Mouse (Mus musculus) lung, adult 2 months (tissue): Measurements from ENCODE around the gene Ppp1r14a. TPM values are rescaled to one million over a fixed set of nuclear protein-coding genes. Genes with fewer than 3 reads are reported as not detected.

Source experiments
- DNase-seq: peaks from one replicate; pipeline ENCODE4 v3.0.0; 2022
- H3K4me1 ChIP-seq: fragments of 200-500 bp; 2 replicates; pipeline ENCODE4 v1.6.1; 2011; ENCODE audit warnings: low read length; ENCODE audit not compliant: control insufficient read depth, insufficient read depth
- H3K4me3 ChIP-seq: fragments of 200-500 bp; replicated peaks from 2 replicates; pipeline ENCODE3; 2011; ENCODE audit warnings: low read depth, mild to moderate bottlenecking, control low read depth, low read length; ENCODE audit errors: extremely low read depth
- CTCF ChIP-seq: fragments of 200-500 bp; IDR thresholded peaks from 2 replicates; pipeline ENCODE4 v1.5.1; 2011; ENCODE audit warnings: mild to moderate bottlenecking, low read length, control low read depth; ENCODE audit not compliant: insufficient read depth
- POLR2A ChIP-seq: fragments of 200-500 bp; IDR thresholded peaks from 2 replicates; pipeline ENCODE4 v1.6.1; 2011; ENCODE audit warnings: low read depth, mild to moderate bottlenecking, control low read depth, low read length, borderline replicate concordance; ENCODE audit errors: extremely low read depth
- WGBS: fragments of 180-500 bp; shearing (Covaris S2); methylation state at CpG from one replicate; pipeline ENCODE4 v1.1.7; 2018; 5-methylcytosine and 5-hydroxymethylcytosine counted together
- polyA plus RNA-seq: library from polyadenylated mRNA; depleted of rRNA; stranded (reverse); fragments of >200 nt; gene quantifications from 2 replicates; pipeline ENCODE4 v1.2.3, GENCODE M21; 2012; rRNA removed

Ppp1r14a gene
- polyA plus RNA-seq, 1 experiment, result 242 TPM

DNA sequence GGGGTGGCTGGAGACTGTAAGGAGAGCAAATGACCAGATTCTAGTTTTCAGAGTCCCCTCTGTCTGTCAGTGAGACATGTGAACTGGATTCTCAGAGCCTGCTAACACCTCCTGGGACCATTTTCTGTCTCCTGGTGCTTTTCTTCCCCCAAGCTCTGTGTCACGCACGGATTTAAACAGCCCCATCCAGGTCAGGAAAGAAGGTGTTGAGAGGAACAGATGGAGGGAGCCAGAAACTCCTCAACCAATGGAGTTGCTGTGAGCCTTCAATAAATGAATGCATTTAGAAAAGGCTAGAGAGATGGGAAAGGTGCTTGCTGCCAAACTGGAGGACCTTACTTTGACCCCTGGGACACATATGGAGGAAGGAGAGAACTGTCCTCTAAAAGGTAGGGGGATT is 48.7 kb downstream of the Ppp1r14a start:
- DNase-seq, result no peak
- TF ChIP-seq POLR2A (no peak), CTCF (no peak)
- Histone ChIP-seq H3K4me1 (no peaks in the 10 kb centered on the region), H3K4me3 (no peak overlapping the region)
- WGBS, result 94% methylated on average over 2 of the region's 2 CpGs

- Histone ChIP-seq H3K4me3 (no peak overlapping the region), H3K4me1 (no peaks in the 10 kb centered on the region)
- 77% methylated on average over 9 of the region's 9 CpGs for WGBS
- no peak for TF ChIP-seq CTCF
- TF ChIP-seq POLR2A, result no peak
- DNase-seq, result no peak
Observed at GRCm38 (mm10) chr7:29338351-29338919, 49.3 kb downstream of the Ppp1r14a start.

DNA sequence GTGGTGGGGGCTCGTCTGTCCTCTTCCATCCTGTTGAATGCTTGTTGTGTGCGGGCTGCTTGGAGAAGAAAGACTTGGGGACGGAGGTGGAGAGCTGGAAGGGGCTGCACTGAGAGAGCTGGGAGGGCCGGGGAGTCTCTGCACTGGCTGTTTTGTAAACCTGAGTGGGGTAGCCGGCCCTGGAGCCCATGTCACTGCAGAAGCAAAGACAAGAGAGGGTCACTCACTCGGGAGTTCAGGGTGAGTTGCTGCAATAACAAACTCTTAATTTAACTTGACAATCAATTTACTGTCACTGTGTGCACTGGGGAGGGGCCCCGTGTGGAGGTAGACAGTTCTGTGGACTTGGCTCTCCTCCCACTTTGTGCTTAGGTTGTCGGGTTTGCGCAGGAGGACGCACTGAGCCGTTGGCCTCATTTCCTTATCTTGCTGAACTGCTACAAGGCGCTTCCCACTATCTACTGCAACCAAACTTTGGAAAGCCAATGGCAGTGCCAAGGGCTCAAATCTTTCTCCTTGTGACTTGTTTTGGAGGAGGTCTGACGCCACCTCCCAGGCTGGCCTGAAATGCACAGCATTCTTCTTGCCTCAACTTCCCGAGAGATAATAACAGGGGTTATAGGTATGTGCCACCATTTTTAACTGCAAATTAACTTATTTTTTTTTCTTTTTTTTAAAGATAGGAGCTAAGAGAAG is 50.0 kb downstream of the Ppp1r14a start:
- TF ChIP-seq POLR2A (no peak), CTCF (no peak)
- 60% methylated on average over 14 of the region's 14 CpGs for WGBS
- Histone ChIP-seq H3K4me1 (no peaks in the 10 kb centered on the region), H3K4me3 (no peak overlapping the region)
- DNase-seq, result no peak

GRCm38 (mm10) chr7:29340247-29340646 is 51.1 kb downstream of the Ppp1r14a start:
- DNase-seq, result no peak
- whole genome bisulfite sequencing, result 89% methylated on average over 9 of the region's 9 CpGs
- no peak for TF ChIP-seq CTCF
- no peaks in the 10 kb centered on the region for H3K4me1 ChIP-seq
- no peak overlapping the region for H3K4me3 ChIP-seq

- Histone ChIP-seq H3K4me1 (no peaks in the 10 kb centered on the region), H3K4me3 (no peak overlapping the region)
- 92% methylated on average over 8 of the region's 8 CpGs for WGBS
- no peak for TF ChIP-seq POLR2A
- TF ChIP-seq CTCF, result no peak
- no peak for DNase-seq
Observed at GRCm38 (mm10) chr7:29340838-29341237, 51.7 kb downstream of the Ppp1r14a start.

DNA sequence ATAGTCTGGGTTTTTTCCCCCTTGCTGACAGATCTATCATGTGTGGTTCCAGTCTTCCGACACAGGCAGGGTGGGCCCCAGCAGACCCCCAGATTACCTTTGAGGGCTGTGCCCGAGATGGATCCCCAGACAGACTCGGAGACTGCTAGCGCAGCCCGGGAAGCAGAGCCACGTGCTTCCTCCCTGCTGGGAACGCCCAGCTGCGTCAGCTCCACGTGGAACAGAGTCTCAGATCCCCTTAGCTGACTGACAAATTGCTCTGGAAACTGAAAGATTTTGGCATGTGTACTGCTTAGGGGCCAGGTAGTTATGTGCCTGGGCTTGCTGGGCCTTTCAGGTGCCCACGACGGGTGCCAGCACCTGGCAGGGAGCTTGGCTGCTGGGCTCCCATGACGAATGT is 52.6 kb downstream of the Ppp1r14a start:
- Histone ChIP-seq H3K4me3 (no peak overlapping the region), H3K4me1 (no peaks in the 10 kb centered on the region)
- WGBS, result 72% methylated on average over 12 of the region's 12 CpGs
- TF ChIP-seq POLR2A (no peak), CTCF (no peak)
- DNase-seq, result no peak

GRCm38 (mm10) chr7:29342489-29343092 is 53.5 kb downstream of the Ppp1r14a start:
- 65% methylated on average over 8 of the region's 8 CpGs for WGBS
- DNase-seq, result no peak
- no peak for TF ChIP-seq CTCF
- TF ChIP-seq POLR2A, result no peak
- no peak overlapping the region for H3K4me3 ChIP-seq
- no peaks in the 10 kb centered on the region for H3K4me1 ChIP-seq

Other genes with a start within 250 kb of the Ppp1r14a start
- gene Ryr1, start 164.1 kb upstream of the Ppp1r14a start, polyA plus RNA-seq, result 0.10 and 10.9 TPM in 2 replicates
- gene Rasgrp4, start 154.5 kb upstream of the Ppp1r14a start, polyA plus RNA-seq, result 15.0 and 19.7 TPM in 2 replicates
- 46.0 and 47.7 TPM in 2 replicates for gene Fam98c, start 133.1 kb upstream of the Ppp1r14a start, polyA plus RNA-seq
- gene Ggn, start 119.1 kb upstream of the Ppp1r14a start, polyA plus RNA-seq, result 1.5 and 1.9 TPM in 2 replicates
- 3.9 and 5.8 TPM in 2 replicates for gene Spred3, start 118.9 kb upstream of the Ppp1r14a start, polyA plus RNA-seq
- gene Psmd8, start 108.6 kb upstream of the Ppp1r14a start, polyA plus RNA-seq, result 93.5 and 165 TPM in 2 replicates
- 3.4 and 3.9 TPM in 2 replicates for gene Catsperg1, start 75.3 kb upstream of the Ppp1r14a start, polyA plus RNA-seq
- gene Kcnk6, start 56.8 kb upstream of the Ppp1r14a start, polyA plus RNA-seq, result 30.6 and 41.5 TPM in 2 replicates
- 182 and 190 TPM in 2 replicates for gene Yif1b, start 51.0 kb upstream of the Ppp1r14a start, polyA plus RNA-seq
- 7.9 and 12.6 TPM in 2 replicates for gene 2200002D01Rik, start 40.8 kb upstream of the Ppp1r14a start, polyA plus RNA-seq
- gene Spint2, start 7.4 kb upstream of the Ppp1r14a start, polyA plus RNA-seq, result 317 and 391 TPM in 2 replicates
- 1.7 and 4.0 TPM in 2 replicates for gene Dpf1, start 14.6 kb downstream of the Ppp1r14a start, polyA plus RNA-seq
- gene Sipa1l3, start 229.3 kb downstream of the Ppp1r14a start, polyA plus RNA-seq, result 125 and 132 TPM in 2 replicates